Mouse (Mus musculus) forebrain, embryonic 14.5 days (tissue): ENCODE results near the gene Asap2. TPM values are rescaled to one million over a fixed set of nuclear protein-coding genes. Genes with fewer than 3 reads are reported as not detected.

Experiments used
- ATAC-seq: fragments of 200-750 bp; cut with Nextera tagmentation; 2 replicates; pipeline ENCODE4 v1.8.0; 2017; ENCODE audit warnings: mild to moderate bottlenecking, moderate library complexity
- DNase-seq: peaks from one replicate; pipeline ENCODE4 v3.0.0-alpha.2; 2015; ENCODE audit warnings: low spot score
- H3K27ac ChIP-seq: fragments of 300-500 bp; sonication (generic); 2 replicates; pipeline ENCODE4 v1.5.1; 2014; ENCODE audit warnings: low read depth, mild to moderate bottlenecking, control low read depth, low read length, moderate library complexity
- H3K27me3 ChIP-seq: fragments of 300-500 bp; sonication (generic); replicated peaks from 2 replicates; pipeline ENCODE4 v1.6.1; 2014; ENCODE audit warnings: low read length, control low read depth, mixed read lengths; ENCODE audit not compliant: control insufficient read depth, insufficient read depth
- H3K36me3 ChIP-seq: fragments of 300-500 bp; sonication (generic); 2 replicates; pipeline ENCODE4 v1.6.1; 2014; ENCODE audit warnings: low read length, control low read depth; ENCODE audit not compliant: control insufficient read depth, insufficient read depth
- H3K4me1 ChIP-seq: fragments of 300-500 bp; sonication (generic); 2 replicates; pipeline ENCODE4 v1.6.1; 2014; ENCODE audit warnings: antibody characterized with exemption, low read length, control low read depth; ENCODE audit not compliant: control insufficient read depth, insufficient read depth
- H3K4me2 ChIP-seq: fragments of 300-500 bp; sonication (generic); 2 replicates; pipeline ENCODE4 v1.6.1; 2014; ENCODE audit warnings: mild to moderate bottlenecking, control low read depth, low read length
- H3K4me3 ChIP-seq: fragments of 300-500 bp; sonication (generic); 2 replicates; pipeline ENCODE4 v1.5.1; 2014; ENCODE audit warnings: low read depth, low read length, control low read depth
- H3K9ac ChIP-seq: fragments of 300-500 bp; sonication (generic); 2 replicates; pipeline ENCODE4 v1.6.1; 2014; ENCODE audit warnings: mild to moderate bottlenecking, low read length, control low read depth, moderate library complexity
- H3K9me3 ChIP-seq: fragments of 300-500 bp; sonication (generic); replicated peaks from 2 replicates; pipeline ENCODE4 v1.6.1; 2016; ENCODE audit warnings: low read length, control low read depth, mixed read lengths; ENCODE audit not compliant: control insufficient read depth
- WGBS: fragments of 180-500 bp; shearing (Covaris S2); extraction: QIAGEN DNeasy Blood & Tissue Kit; methylation state at CpG from one replicate; pipeline ENCODE4 v1.1.7; 2014; 5-methylcytosine and 5-hydroxymethylcytosine counted together
- polyA plus RNA-seq: library from polyadenylated mRNA; unstranded; fragments of >200 nt; fragmentation: Nextera tagmentation; extraction: Ambion mirVana; gene quantifications from 2 replicates; pipeline ENCODE4 v1.2.1, GENCODE M21; 2014

Gene Asap2
- polyA plus RNA-seq, 1 experiment from 2014 or later = 13.1 TPM

DNA sequence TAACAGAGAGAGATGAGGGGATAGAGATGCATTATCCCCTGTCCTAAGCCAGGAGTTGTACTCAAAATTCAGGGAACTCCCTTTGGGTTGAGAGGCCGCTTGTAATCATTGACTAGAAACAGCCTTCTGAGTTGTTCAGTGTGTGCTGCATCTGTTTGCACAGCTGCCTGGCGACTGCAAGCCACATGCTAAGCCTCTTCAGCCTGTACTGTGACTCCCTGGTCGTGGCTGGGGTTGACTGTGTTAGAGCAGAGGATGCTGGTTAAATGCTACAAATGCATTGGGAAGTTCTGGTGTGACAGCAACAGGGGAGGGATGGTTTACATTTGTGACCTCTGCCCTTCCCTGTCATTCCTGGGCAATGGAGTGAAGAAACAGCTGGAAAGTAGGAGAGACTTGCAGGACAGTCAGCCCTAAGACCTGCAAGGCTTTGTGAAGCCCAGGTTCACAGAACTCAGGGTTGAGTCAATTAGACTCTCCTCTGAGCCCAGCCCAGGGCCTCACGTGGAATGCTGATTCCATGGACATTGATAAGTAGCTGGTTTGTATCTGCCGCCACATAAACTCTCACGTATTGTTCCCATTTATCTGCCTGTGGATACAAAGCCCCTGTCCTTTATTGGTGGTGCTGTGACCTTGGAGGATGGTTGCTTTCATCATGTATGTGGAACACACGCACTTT lies 257.6 kb downstream of the Asap2 start:
- 88% methylated on average over 7 of the region's 7 CpGs for WGBS
- Histone ChIP-seq H3K4me1 (no peaks in the 10 kb centered on the region), H3K27me3 (no peaks in the 10 kb centered on the region), H3K9ac (no peak overlapping the region), H3K4me3 (no peak overlapping the region), H3K27ac (no peak overlapping the region), H3K9me3 (no peaks in the 10 kb centered on the region), H3K4me2 (no peak overlapping the region), H3K36me3 (peaks cover 92% of the 10 kb centered on the region)
- no peak for DNase-seq
- no peak for ATAC-seq

DNA sequence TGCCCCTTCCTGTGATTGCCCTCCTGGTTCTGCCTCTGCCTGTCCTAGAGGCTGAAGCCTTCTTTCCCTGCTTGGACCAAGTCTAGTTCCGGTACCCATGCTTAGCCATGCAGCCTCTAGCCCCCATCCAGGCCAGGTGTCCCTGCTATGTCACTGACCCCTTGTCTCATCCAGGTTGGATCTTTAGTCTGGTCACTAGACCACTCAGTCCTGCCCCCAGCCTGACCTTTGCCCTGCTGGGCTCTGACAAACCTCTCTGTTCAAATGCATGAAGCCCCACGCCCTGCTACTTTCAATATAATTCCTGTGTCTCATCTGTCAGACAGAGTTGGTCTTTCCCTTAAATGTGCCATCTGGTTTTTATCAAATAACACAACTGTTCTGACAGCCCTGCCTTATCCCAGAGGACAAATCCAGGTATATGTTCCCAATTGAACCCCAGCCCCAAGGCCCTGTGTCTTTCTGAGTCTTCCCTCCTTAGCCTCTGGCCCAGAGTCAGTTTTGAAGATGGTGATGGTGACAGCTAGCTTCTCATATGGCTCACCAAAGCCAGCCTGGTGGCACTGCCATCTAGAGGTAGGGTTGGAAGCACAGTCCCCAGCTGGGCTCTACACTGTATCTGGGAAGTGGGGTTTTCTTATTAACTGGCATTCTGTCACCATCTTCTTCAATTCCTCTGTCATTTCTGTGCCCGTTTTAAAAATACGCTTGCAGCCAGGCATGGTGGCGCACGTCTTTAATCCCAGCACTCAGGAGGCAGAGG lies 270.4 kb downstream of the Asap2 start:
- ATAC-seq (no peak), DNase-seq (no peak)
- H3K27me3 ChIP-seq = no peaks in the 10 kb centered on the region
- H3K4me2 ChIP-seq = no peak overlapping the region
- H3K9me3 ChIP-seq = no peaks in the 10 kb centered on the region
- no peak overlapping the region for H3K9ac ChIP-seq
- peaks cover 87% of the 10 kb centered on the region for H3K36me3 ChIP-seq
- WGBS = 97% methylated on average over 6 of the region's 6 CpGs
- H3K27ac ChIP-seq = no peak overlapping the region
- no peaks in the 10 kb centered on the region for H3K4me1 ChIP-seq
- H3K4me3 ChIP-seq = no peak overlapping the region

DNA sequence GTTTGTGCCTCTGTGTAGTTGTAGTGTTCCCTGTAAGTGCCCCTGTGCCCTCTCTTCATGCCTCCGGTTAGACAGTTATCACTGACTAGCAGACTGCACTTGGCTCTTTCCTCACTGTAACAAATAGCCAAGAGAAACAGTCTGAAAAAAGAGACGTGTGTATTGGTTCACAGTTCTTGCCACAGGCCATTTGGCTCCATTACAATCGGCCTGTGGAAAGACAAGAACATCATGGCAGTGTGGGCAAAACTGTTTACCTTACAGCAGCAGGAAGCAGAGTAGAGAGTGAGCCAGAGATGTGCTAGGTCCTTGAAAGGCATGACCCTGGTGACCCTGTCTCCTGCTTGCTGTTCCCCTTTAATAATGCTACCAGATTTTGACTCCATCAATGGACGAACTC lies 271.3 kb downstream of the Asap2 start:
- H3K9ac ChIP-seq = no peak overlapping the region
- no peak overlapping the region for H3K4me2 ChIP-seq
- 83% methylated on average over 4 of the region's 4 CpGs for WGBS
- H3K27ac ChIP-seq = no peak overlapping the region
- peaks cover 86% of the 10 kb centered on the region for H3K36me3 ChIP-seq
- DNase-seq (no peak), ATAC-seq (no peak)
- H3K4me1 ChIP-seq = no peaks in the 10 kb centered on the region
- H3K4me3 ChIP-seq = no peak overlapping the region
- H3K27me3 ChIP-seq = no peaks in the 10 kb centered on the region
- H3K9me3 ChIP-seq = no peaks in the 10 kb centered on the region

DNA sequence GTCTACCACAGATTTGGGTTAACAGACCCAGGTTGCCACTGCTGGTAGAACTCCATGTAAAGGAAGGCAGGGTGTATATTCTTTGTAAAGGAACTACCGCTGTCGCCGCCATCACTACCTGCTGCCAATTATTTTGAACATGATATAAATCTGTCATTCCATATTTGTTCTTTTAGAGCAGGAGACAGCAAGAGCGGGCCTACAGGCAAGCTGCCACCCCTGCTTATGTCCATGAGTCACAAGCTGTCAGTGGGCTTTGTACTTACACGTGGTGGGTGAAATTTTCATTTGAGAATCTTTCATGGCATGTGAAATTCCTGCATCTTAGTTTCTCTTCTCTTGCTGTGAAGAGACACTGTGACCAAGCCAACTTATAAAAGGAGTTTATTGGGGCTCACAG lies 273.0 kb downstream of the Asap2 start:
- Histone ChIP-seq H3K4me2 (no peak overlapping the region), H3K36me3 (peaks cover 83% of the 10 kb centered on the region), H3K9me3 (no peaks in the 10 kb centered on the region), H3K4me3 (no peak overlapping the region), H3K9ac (no peak overlapping the region), H3K4me1 (no peaks in the 10 kb centered on the region), H3K27ac (no peak overlapping the region), H3K27me3 (no peaks in the 10 kb centered on the region)
- no peak for DNase-seq
- 95% methylated on average over 5 of the region's 5 CpGs for WGBS
- ATAC-seq = no peak

DNA sequence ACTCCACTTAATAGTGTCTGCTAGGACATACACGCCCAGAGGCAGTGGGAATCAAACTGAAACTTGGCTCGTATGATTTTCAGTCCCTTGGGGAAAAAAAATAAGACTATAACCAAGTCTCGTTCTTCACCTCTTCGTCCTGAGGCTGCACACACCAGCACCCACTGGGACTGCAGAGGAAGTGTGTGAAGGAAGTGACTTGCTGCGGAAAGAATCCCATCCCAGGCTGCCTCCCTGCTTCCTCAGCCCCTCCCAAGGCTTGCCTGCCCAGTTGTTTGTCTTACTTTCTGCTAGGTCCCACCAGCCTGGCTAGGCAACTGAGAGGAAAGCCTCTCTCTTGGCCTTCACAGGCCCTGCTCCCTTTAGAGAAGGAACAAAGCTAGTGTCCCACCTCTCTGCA lies 274.0 kb downstream of the Asap2 start:
- DNase-seq = no peak
- 87% methylated on average over 5 of the region's 5 CpGs for WGBS
- Histone ChIP-seq H3K9me3 (no peaks in the 10 kb centered on the region), H3K4me2 (no peak overlapping the region), H3K27me3 (no peaks in the 10 kb centered on the region), H3K4me1 (no peaks in the 10 kb centered on the region), H3K9ac (no peak overlapping the region), H3K27ac (no peak overlapping the region), H3K4me3 (no peak overlapping the region), H3K36me3 (peaks cover 84% of the 10 kb centered on the region)
- no peak for ATAC-seq

DNA sequence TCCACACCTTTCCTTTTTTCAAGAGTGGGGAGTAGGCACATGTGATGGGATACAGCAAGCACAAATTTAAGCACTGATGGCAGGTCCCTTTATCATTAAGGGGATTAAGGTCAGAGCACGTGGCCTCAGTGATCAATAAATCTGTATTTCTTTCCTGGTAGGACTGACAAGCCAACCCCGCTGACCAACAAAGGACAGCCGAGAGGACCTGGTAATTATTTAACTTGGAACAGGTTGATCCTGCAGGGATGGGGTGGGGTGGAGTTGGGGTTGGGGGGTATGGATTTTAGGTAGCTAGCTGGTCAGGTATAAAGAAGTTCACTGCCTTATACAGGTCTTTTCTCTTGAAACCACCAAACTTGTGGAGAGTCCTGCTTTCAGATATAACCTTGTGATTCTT lies 274.7 kb downstream of the Asap2 start:
- no peak overlapping the region for H3K4me2 ChIP-seq
- no peak overlapping the region for H3K9ac ChIP-seq
- H3K27me3 ChIP-seq = no peaks in the 10 kb centered on the region
- WGBS = 85% methylated on average over 3 of the region's 3 CpGs
- H3K4me3 ChIP-seq = no peak overlapping the region
- H3K9me3 ChIP-seq = no peaks in the 10 kb centered on the region
- H3K4me1 ChIP-seq = no peaks in the 10 kb centered on the region
- H3K27ac ChIP-seq = no peak overlapping the region
- ATAC-seq (no peak), DNase-seq (no peak)
- peaks cover 85% of the 10 kb centered on the region for H3K36me3 ChIP-seq

DNA sequence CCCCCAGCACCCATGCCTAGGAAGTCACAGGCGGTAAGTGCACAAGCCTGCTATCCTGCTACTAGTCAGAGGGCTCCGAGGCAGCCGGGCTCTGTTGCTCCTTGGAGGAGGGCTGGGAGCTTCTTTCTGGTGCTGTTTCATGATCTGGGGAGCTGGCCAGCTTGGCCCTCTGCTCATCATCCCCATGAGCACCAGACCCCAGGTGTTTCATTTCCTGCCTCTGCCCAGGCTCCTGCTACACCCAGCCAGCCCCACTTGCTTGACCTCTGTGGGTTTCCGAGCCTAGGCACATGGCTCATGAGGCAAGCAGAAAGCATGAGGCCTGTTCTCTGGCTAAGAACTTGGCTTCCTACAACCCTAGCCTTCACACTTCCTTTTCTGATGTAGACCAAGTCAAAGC lies 275.2 kb downstream of the Asap2 start:
- H3K4me1 ChIP-seq = no peaks in the 10 kb centered on the region
- H3K36me3 ChIP-seq = peaks cover 84% of the 10 kb centered on the region
- no peaks in the 10 kb centered on the region for H3K9me3 ChIP-seq
- no peak overlapping the region for H3K9ac ChIP-seq
- H3K4me2 ChIP-seq = no peak overlapping the region
- no peak for DNase-seq
- 100% methylated on average over 4 of the region's 4 CpGs for WGBS
- no peak overlapping the region for H3K27ac ChIP-seq
- no peak overlapping the region for H3K4me3 ChIP-seq
- H3K27me3 ChIP-seq = no peaks in the 10 kb centered on the region
- no peak for ATAC-seq

DNA sequence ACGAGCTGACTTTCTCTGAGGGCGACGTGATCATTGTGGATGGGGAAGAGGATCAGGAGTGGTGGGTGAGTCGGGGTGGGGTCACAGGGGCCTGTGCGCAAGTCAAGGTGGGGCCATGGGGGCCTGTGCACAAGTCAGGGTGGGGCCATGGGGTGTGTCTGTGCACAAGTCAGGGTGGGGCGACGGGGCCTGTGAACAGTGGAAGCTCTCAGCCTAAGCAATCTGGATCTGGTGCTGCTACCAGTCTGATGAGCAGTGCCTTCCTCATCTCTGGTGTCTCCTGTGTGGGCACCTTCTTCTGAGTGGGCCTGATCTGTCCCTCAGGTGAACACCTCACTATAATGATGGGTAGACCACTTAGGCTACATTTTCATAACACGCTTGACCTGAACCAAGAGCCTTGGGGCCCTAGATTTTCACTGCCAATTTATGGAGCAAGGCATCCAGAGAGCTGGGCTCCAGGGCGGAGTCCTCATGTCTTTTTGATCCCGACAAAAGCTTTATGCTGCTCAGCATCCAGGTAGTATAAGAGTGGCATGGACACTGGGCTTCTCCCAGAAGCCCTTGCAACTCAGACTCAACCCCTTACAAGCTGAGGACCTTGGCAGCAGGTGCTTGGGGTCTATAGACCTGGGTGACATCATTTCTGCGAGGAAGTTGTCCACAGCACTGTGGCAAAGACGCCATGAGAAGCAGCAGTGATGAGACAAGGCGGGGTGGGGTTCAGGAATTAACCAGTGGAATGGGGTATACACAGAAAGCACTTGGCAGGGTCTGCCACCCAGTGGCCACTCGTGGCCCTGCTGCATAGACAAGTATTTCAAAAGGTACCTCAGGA lies 275.9 kb downstream of the Asap2 start:
- ATAC-seq = peak; percentile 86
- Histone ChIP-seq H3K27me3 (no peaks in the 10 kb centered on the region), H3K9ac (no peak overlapping the region), H3K4me2 (no peak overlapping the region), H3K27ac (no peak overlapping the region), H3K9me3 (no peaks in the 10 kb centered on the region), H3K4me1 (no peaks in the 10 kb centered on the region), H3K36me3 (peaks cover 86% of the 10 kb centered on the region), H3K4me3 (no peak overlapping the region)
- DNase-seq = peak; percentile 80
- WGBS = 78% methylated on average over 14 of the region's 14 CpGs

DNA sequence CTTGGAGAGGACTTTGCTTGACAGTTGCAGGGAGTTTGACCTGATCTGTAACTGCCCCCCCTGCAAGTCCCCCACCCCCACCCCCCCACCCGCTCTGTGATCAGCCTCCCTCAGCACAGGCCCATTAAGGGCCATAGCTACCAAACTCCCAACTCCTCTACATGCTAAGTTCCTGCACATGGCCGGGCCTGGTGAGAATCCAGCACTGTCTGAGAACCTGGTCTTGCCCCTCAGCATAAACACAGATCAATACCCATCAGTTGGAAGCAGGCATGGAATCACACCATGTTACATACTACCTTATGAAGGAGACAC lies 276.5 kb downstream of the Asap2 start:
- no peak overlapping the region for H3K4me3 ChIP-seq
- ATAC-seq = no peak
- H3K9me3 ChIP-seq = no peaks in the 10 kb centered on the region
- 77% methylated on average over 2 of the region's 2 CpGs for WGBS
- H3K4me1 ChIP-seq = no peaks in the 10 kb centered on the region
- no peak for DNase-seq
- no peaks in the 10 kb centered on the region for H3K27me3 ChIP-seq
- H3K9ac ChIP-seq = no peak overlapping the region
- no peak overlapping the region for H3K4me2 ChIP-seq
- no peak overlapping the region for H3K27ac ChIP-seq
- peaks cover 87% of the 10 kb centered on the region for H3K36me3 ChIP-seq
